Mouse (Mus musculus): ENCODE data around the gene Gm37240. TPM values are rescaled to one million over a fixed set of nuclear protein-coding genes. Genes with fewer than 3 reads are reported as not detected.
A peak's percentile ranks its signal among the peaks of the same experiment; 100 is the strongest.

The Gm37240 gene
- polyA plus RNA-seq, 1 experiment: 0.53 TPM

DNA sequence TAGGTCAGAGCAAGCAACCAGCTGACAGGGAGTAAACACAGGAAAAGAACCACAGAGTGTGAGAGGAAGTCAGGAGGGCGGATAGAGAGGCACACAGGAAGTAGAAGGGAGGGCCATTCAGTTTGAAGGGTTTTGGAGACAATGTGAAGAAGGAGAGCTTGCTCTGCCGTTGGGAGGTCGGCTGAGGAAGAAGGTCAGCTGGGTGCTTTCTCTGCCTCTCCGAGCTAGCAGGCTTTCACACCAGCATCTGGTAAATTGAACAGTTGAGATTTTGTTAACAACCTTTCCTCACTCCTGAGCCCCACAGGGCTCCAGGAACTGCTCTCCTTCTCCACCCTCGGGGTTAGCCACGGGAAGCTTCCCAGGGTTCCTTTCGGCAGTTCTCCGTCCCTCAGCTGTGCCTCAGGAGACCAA, 692.2 kb downstream of the Gm37240 start:
- TF ChIP-seq CTCF (IDR thresholded peaks at IDR 0.05; ENCODE audit: borderline replicate concordance, extremely low read depth, insufficient read depth, insufficient read length): no peak
- TF ChIP-seq POLR2A (IDR thresholded peaks at IDR 0.05; ENCODE audit: borderline replicate concordance, extremely low read depth, insufficient read depth, insufficient read length, poor library complexity, severe bottlenecking): no peak
- no peak for DNase-seq (ENCODE audit: low read depth)

- DNase-seq (ENCODE audit: low read depth): no peak
- TF ChIP-seq CTCF (IDR thresholded peaks at IDR 0.05; ENCODE audit: borderline replicate concordance, extremely low read depth, insufficient read depth, insufficient read length): no peak
- TF ChIP-seq POLR2A (IDR thresholded peaks at IDR 0.05; ENCODE audit: borderline replicate concordance, extremely low read depth, insufficient read depth, insufficient read length, poor library complexity, severe bottlenecking): no peak
These were observed 697.5 kb downstream of the Gm37240 start for GRCm38 (mm10) chr3:85189791-85190190.

- no peak for DNase-seq (ENCODE audit: low read depth)
- TF ChIP-seq POLR2A (IDR thresholded peaks at IDR 0.05; ENCODE audit: borderline replicate concordance, extremely low read depth, insufficient read depth, insufficient read length, poor library complexity, severe bottlenecking): no peak
- TF ChIP-seq CTCF (IDR thresholded peaks at IDR 0.05; ENCODE audit: borderline replicate concordance, extremely low read depth, insufficient read depth, insufficient read length): no peak
These were observed 699.0 kb downstream of the Gm37240 start for GRCm38 (mm10) chr3:85188364-85188763.

DNA sequence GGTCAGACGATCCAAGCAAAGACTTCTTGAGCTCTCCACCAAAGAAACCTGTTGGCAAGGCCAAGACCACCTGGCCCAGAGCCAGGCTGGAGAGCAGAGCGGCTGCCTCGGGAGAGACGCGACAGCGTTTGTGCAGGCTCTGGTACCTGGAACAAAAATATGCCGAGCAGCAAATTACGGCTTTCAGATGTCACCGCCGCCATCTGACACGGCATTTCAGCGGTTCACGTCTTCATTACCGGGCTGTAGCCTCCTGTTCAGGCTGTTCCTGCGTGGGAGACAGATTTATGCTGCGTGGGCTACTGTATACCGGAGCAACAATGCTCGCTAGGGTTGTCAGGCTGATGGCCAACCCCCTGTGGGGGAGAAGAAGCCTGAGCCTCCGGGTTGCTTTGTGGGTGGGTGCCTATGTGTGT, 700.6 kb downstream of the Gm37240 start:
- no peak for TF ChIP-seq CTCF (IDR thresholded peaks at IDR 0.05; ENCODE audit: borderline replicate concordance, extremely low read depth, insufficient read depth, insufficient read length)
- no peak for TF ChIP-seq POLR2A (IDR thresholded peaks at IDR 0.05; ENCODE audit: borderline replicate concordance, extremely low read depth, insufficient read depth, insufficient read length, poor library complexity, severe bottlenecking)
- DNase-seq (ENCODE audit: low read depth): peak; percentile 75

DNA sequence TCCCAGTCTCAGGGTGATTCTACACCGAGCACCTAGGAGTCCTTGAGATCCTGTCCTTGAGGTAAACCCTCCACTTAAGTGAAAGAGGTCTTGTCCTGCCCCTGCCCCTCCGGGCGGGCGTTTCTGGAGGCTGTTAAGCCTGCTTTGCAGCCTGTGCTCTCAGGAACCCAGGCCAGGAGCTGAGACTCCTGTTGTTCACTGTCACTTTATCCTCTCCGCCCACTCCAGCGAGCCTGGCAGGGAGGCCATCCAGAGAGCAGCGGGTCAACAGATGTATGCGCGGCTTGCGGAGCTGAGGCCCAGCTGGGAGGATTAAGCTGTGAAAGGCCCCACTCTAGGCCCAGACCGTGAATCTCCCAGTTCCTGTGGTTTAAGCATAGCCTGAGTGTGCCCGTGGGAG, 701.5 kb downstream of the Gm37240 start:
- TF ChIP-seq POLR2A (IDR thresholded peaks at IDR 0.05; ENCODE audit: borderline replicate concordance, extremely low read depth, insufficient read depth, insufficient read length, poor library complexity, severe bottlenecking) (no peak), CTCF (IDR thresholded peaks at IDR 0.05; ENCODE audit: borderline replicate concordance, extremely low read depth, insufficient read depth, insufficient read length) (no peak)
- DNase-seq (ENCODE audit: low read depth): peak; percentile 57

DNA sequence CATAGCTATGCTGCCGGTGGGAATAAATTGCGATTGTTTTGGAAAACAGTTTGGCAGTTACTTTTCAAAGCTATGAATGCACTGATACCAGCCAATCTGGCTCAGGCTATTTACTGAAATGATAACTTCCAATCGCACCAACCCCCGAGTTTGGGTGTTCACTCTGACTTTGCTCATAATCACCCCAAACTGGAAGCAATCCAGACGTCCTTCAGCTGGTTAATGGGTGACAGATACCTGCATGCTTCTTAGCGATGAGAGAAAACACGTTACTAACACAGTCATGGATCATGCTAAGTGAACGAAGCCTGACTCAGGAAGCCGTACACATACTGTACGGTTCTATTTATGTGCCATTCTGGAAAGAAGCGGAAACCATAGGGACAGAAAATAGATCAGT, 702.4 kb downstream of the Gm37240 start:
- TF ChIP-seq CTCF (IDR thresholded peaks at IDR 0.05; ENCODE audit: borderline replicate concordance, extremely low read depth, insufficient read depth, insufficient read length) (no peak), POLR2A (IDR thresholded peaks at IDR 0.05; ENCODE audit: borderline replicate concordance, extremely low read depth, insufficient read depth, insufficient read length, poor library complexity, severe bottlenecking) (no peak)
- no peak for DNase-seq (ENCODE audit: low read depth)

DNA sequence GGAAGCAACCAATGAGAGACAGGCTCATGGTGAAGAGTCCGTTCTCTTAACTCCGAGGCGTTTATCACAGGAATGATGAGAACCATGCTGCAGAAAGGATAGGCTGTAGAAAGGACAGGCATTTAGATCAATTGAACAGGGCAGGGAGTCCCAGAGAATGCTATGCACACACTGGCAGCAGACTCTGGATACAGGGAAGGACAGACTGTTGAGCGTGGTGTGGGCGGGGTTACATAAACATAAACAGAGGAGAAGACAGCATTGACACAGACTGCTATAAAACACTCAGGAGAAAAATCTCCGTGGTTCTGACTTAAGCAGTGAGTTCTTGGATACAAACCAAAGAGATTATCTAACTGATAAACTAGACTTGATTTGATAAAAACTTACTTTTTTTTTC, 703.2 kb downstream of the Gm37240 start:
- DNase-seq (ENCODE audit: low read depth): no peak
- TF ChIP-seq CTCF (IDR thresholded peaks at IDR 0.05; ENCODE audit: borderline replicate concordance, extremely low read depth, insufficient read depth, insufficient read length) (no peak), POLR2A (IDR thresholded peaks at IDR 0.05; ENCODE audit: borderline replicate concordance, extremely low read depth, insufficient read depth, insufficient read length, poor library complexity, severe bottlenecking) (no peak)

GRCm38 (mm10) chr3:85176736-85177135, 710.6 kb downstream of the Gm37240 start:
- no peak for TF ChIP-seq POLR2A (IDR thresholded peaks at IDR 0.05; ENCODE audit: borderline replicate concordance, extremely low read depth, insufficient read depth, insufficient read length, poor library complexity, severe bottlenecking)
- TF ChIP-seq CTCF (IDR thresholded peaks at IDR 0.05; ENCODE audit: borderline replicate concordance, extremely low read depth, insufficient read depth, insufficient read length): no peak
- DNase-seq (ENCODE audit: low read depth): no peak

GRCm38 (mm10) chr3:85174542-85175469, 712.5 kb downstream of the Gm37240 start:
- TF ChIP-seq CTCF (IDR thresholded peaks at IDR 0.05; ENCODE audit: borderline replicate concordance, extremely low read depth, insufficient read depth, insufficient read length): no peak
- TF ChIP-seq POLR2A (IDR thresholded peaks at IDR 0.05; ENCODE audit: borderline replicate concordance, extremely low read depth, insufficient read depth, insufficient read length, poor library complexity, severe bottlenecking): no peak
- peak; percentile 19 for DNase-seq (ENCODE audit: low read depth)

- no peak for DNase-seq (ENCODE audit: low read depth)
- no peak for TF ChIP-seq POLR2A (IDR thresholded peaks at IDR 0.05; ENCODE audit: borderline replicate concordance, extremely low read depth, insufficient read depth, insufficient read length, poor library complexity, severe bottlenecking)
- TF ChIP-seq CTCF (IDR thresholded peaks at IDR 0.05; ENCODE audit: borderline replicate concordance, extremely low read depth, insufficient read depth, insufficient read length): no peak
These were observed 713.8 kb downstream of the Gm37240 start for GRCm38 (mm10) chr3:85173441-85174071.

- DNase-seq (ENCODE audit: low read depth): peak; percentile 28
- no peak for TF ChIP-seq CTCF (IDR thresholded peaks at IDR 0.05; ENCODE audit: borderline replicate concordance, extremely low read depth, insufficient read depth, insufficient read length)
- TF ChIP-seq POLR2A (IDR thresholded peaks at IDR 0.05; ENCODE audit: borderline replicate concordance, extremely low read depth, insufficient read depth, insufficient read length, poor library complexity, severe bottlenecking): no peak
These were observed 714.8 kb downstream of the Gm37240 start for GRCm38 (mm10) chr3:85172532-85172931.
